Mouse (Mus musculus) limb, embryonic 14.5 days (tissue): ENCODE measurements around the gene Guca2a. TPM values are rescaled to one million over a fixed set of nuclear protein-coding genes. Genes with fewer than 3 reads are reported as not detected.

Source experiments
- ATAC-seq: fragments of 200-750 bp; cut with Nextera tagmentation; 2 replicates; pipeline ENCODE4 v1.8.0; 2017; ENCODE audit warnings: low read depth, moderate number of reproducible peaks, moderate TSS enrichment; ENCODE audit not compliant: low FRiP score
- DNase-seq: peaks from one replicate; pipeline ENCODE4 v3.0.0-alpha.2; 2015; ENCODE audit warnings: low spot score
- H3K27ac ChIP-seq: fragments of 300-500 bp; sonication (generic); replicated peaks from 2 replicates; pipeline ENCODE4 v1.5.1; 2014; ENCODE audit warnings: low read depth, mild to moderate bottlenecking, low read length, moderate library complexity, mixed read lengths
- H3K27me3 ChIP-seq: fragments of 300-500 bp; sonication (generic); 2 replicates; pipeline ENCODE4 v1.6.1; 2014; ENCODE audit warnings: low read length, mixed read lengths; ENCODE audit not compliant: control insufficient read depth, insufficient read depth
- H3K36me3 ChIP-seq: fragments of 300-500 bp; sonication (generic); 2 replicates; pipeline ENCODE4 v1.6.1; 2014; ENCODE audit warnings: mild to moderate bottlenecking, low read length, moderate library complexity, mixed read lengths; ENCODE audit not compliant: control insufficient read depth, insufficient read depth
- H3K4me1 ChIP-seq: fragments of 300-500 bp; sonication (generic); 2 replicates; pipeline ENCODE4 v1.6.1; 2014; ENCODE audit warnings: antibody characterized with exemption, low read length, mixed read lengths; ENCODE audit not compliant: control insufficient read depth, insufficient read depth
- H3K4me2 ChIP-seq: fragments of 300-500 bp; sonication (generic); replicated peaks from 2 replicates; pipeline ENCODE4 v1.6.1; 2014; ENCODE audit warnings: low read depth, mild to moderate bottlenecking, low read length, moderate library complexity; ENCODE audit not compliant: severe bottlenecking
- H3K4me3 ChIP-seq: fragments of 300-500 bp; sonication (generic); replicated peaks from 2 replicates; pipeline ENCODE4 v1.5.1; 2014; ENCODE audit warnings: low read length
- H3K9ac ChIP-seq: fragments of 300-500 bp; sonication (generic); 2 replicates; pipeline ENCODE4 v1.6.1; 2014; ENCODE audit warnings: mild to moderate bottlenecking, low read depth, low read length, moderate library complexity; ENCODE audit not compliant: severe bottlenecking
- H3K9me3 ChIP-seq: fragments of 300-500 bp; sonication (generic); 2 replicates; pipeline ENCODE4 v1.6.1; 2016; ENCODE audit warnings: low read length; ENCODE audit not compliant: control insufficient read depth
- POLR2A ChIP-seq: fragments of 200-500 bp; IDR thresholded peaks from 2 replicates; pipeline ENCODE4 v1.8.0; 2012; ENCODE audit warnings: inconsistent platforms, mild to moderate bottlenecking, moderate library complexity, borderline replicate concordance; ENCODE audit not compliant: insufficient read depth, insufficient read length; ENCODE audit errors: extremely low read depth
- WGBS: fragments of 180-500 bp; shearing (Covaris S2); extraction: QIAGEN DNeasy Blood & Tissue Kit; methylation state at CpG from one replicate; pipeline ENCODE4 v1.1.7; 2014; 5-methylcytosine and 5-hydroxymethylcytosine counted together
- polyA plus RNA-seq, 2 experiments: library from polyadenylated mRNA; depleted of rRNA in 1 of 2; stranded (reverse) in 1 of 2; unstranded in 1 of 2; fragments of >200 nt; fragmentation: Nextera tagmentation in 1 of 2; extraction: Ambion mirVana in 1 of 2; gene quantifications; 2 replicates each; pipeline versions ENCODE4 v1.2.1 to v1.2.3; 2012 to 2014

Gene Guca2a
- polyA plus RNA-seq, 2 experiments: not detected

GRCm38 (mm10) chr4:119637946-119638345 lies 442 bp downstream of the Guca2a start:
- Histone ChIP-seq H3K27me3 (no peaks in the 10 kb centered on the region), H3K4me2 (no peak overlapping the region), H3K4me1 (no peaks in the 10 kb centered on the region), H3K4me3 (no peak overlapping the region), H3K27ac (no peak overlapping the region), H3K9ac (no peak overlapping the region), H3K36me3 (no peaks in the 10 kb centered on the region; the same call in 1 of the 2 replicates), H3K9me3 (no peaks in the 10 kb centered on the region)
- no peak for DNase-seq
- WGBS: 83% methylated on average over 6 of the region's 6 CpGs
- no peak for TF ChIP-seq POLR2A
- ATAC-seq: no peak

GRCm38 (mm10) chr4:119638656-119639055 lies 1.2 kb downstream of the Guca2a start:
- DNase-seq (no peak), ATAC-seq (no peak)
- H3K4me2 ChIP-seq: no peak overlapping the region
- TF ChIP-seq POLR2A: no peak
- no peaks in the 10 kb centered on the region for H3K4me1 ChIP-seq
- no peak overlapping the region for H3K9ac ChIP-seq
- WGBS: 59% methylated on average over 11 of the region's 11 CpGs
- no peak overlapping the region for H3K4me3 ChIP-seq
- no peaks in the 10 kb centered on the region for H3K27me3 ChIP-seq
- H3K36me3 ChIP-seq: no peaks in the 10 kb centered on the region; the same call in 1 of the 2 replicates
- H3K9me3 ChIP-seq: no peaks in the 10 kb centered on the region
- H3K27ac ChIP-seq: no peak overlapping the region

- no peak for TF ChIP-seq POLR2A
- Histone ChIP-seq H3K9ac (no peak overlapping the region), H3K4me1 (no peaks in the 10 kb centered on the region), H3K36me3 (no peaks in the 10 kb centered on the region), H3K4me3 (no peak overlapping the region), H3K4me2 (no peak overlapping the region), H3K27me3 (no peaks in the 10 kb centered on the region), H3K27ac (no peak overlapping the region), H3K9me3 (no peaks in the 10 kb centered on the region)
- 85% methylated on average over 4 of the region's 4 CpGs for WGBS
- DNase-seq (no peak), ATAC-seq (no peak)
These were observed 5.2 kb downstream of the Guca2a start for GRCm38 (mm10) chr4:119642666-119643065.

GRCm38 (mm10) chr4:119657011-119657410 lies 19.5 kb downstream of the Guca2a start:
- DNase-seq (no peak), ATAC-seq (no peak)
- Histone ChIP-seq H3K9ac (no peak overlapping the region), H3K4me2 (no peak overlapping the region), H3K27me3 (no peaks in the 10 kb centered on the region), H3K4me1 (no peaks in the 10 kb centered on the region), H3K4me3 (no peak overlapping the region), H3K36me3 (no peaks in the 10 kb centered on the region), H3K9me3 (peaks cover 5% of the 10 kb centered on the region), H3K27ac (no peak overlapping the region)
- 75% methylated on average over 1 of the region's 1 CpGs for WGBS
- no peak for TF ChIP-seq POLR2A

- Histone ChIP-seq H3K36me3 (no peaks in the 10 kb centered on the region), H3K4me2 (no peak overlapping the region), H3K9me3 (no peaks in the 10 kb centered on the region), H3K4me3 (no peak overlapping the region), H3K9ac (no peak overlapping the region), H3K27ac (no peak overlapping the region), H3K27me3 (no peaks in the 10 kb centered on the region), H3K4me1 (no peaks in the 10 kb centered on the region)
- 56% methylated on average over 2 of the region's 2 CpGs for WGBS
- DNase-seq (no peak), ATAC-seq (no peak)
- TF ChIP-seq POLR2A: no peak
These were observed 20.7 kb downstream of the Guca2a start for GRCm38 (mm10) chr4:119658246-119658645.

GRCm38 (mm10) chr4:119658731-119659130 lies 21.2 kb downstream of the Guca2a start, which contains the start of gene Guca2b:
Guca2b (minus strand) TSS chr4:119658954.
- H3K27ac ChIP-seq: no peak within 1 kb of the TSS
- H3K4me3 ChIP-seq: no peak within 1 kb of the TSS
- H3K36me3 ChIP-seq: no peaks in the 10 kb centered on the region
- no peaks in the 10 kb centered on the region for H3K27me3 ChIP-seq
- H3K4me1 ChIP-seq: no peaks in the 10 kb centered on the region
- DNase-seq (no peak), ATAC-seq (no peak)
- no peak for TF ChIP-seq POLR2A
- 81% methylated on average over 4 of the region's 4 CpGs for WGBS
- H3K9me3 ChIP-seq: no peaks in the 10 kb centered on the region
- no peak within 1 kb of the TSS for H3K9ac ChIP-seq
- no peak within 1 kb of the TSS for H3K4me2 ChIP-seq
